Mouse (Mus musculus): ENCODE data around the gene Vgf. TPM values are rescaled to one million over a fixed set of nuclear protein-coding genes. Genes with fewer than 3 reads are reported as not detected.

Gene Vgf
- 0.32 TPM in 1 of 2 replicates, not detected in the other for polyA plus RNA-seq (2014; fragmentation: Nextera tagmentation; extraction: Ambion mirVana)

- Histone ChIP-seq H3K4me2 (ENCODE audit: low read depth, low read length, severe bottlenecking) (peak within 1 kb of the TSS; percentile 35; the same call in 1 of the 2 replicates), H3K9ac (ENCODE audit: low read length) (no peak within 1 kb of the TSS), H3K27ac (ENCODE audit: low read depth, low read length) (no peak within 1 kb of the TSS), H3K27me3 (ENCODE audit: control insufficient read depth, insufficient read depth, low read length) (peaks cover 52% of the 10 kb centered on the region), H3K4me3 (ENCODE audit: low read depth, low read length) (no peak within 1 kb of the TSS), H3K4me1 (replicated peaks; ENCODE audit: control insufficient read depth, insufficient read depth, low read length) (peaks cover 10% of the 10 kb centered on the region; the same call in 1 of the 2 replicates), H3K36me3 (ENCODE audit: control insufficient read depth, insufficient read depth, low read length) (no peaks in the 10 kb centered on the region), H3K9me3 (ENCODE audit: control insufficient read depth, low read length) (no peaks in the 10 kb centered on the region)
- ATAC-seq (replicated peaks; ENCODE audit: low FRiP score) (no peak), DNase-seq (ENCODE audit: low spot score) (no peak)
- WGBS, result 26% methylated on average over 4 of the region's 4 CpGs
These were observed at the start of gene Vgf for GRCm38 (mm10) chr5:137026092-137026491. TSS of gene Vgf (plus strand) at chr5:137026392.

- no peak for ATAC-seq (replicated peaks; ENCODE audit: low FRiP score)
- H3K9ac ChIP-seq (ENCODE audit: low read length), result no peak overlapping the region
- H3K36me3 ChIP-seq (ENCODE audit: control insufficient read depth, insufficient read depth, low read length), result no peaks in the 10 kb centered on the region
- no peak overlapping the region for H3K27ac ChIP-seq (ENCODE audit: low read depth, low read length)
- H3K4me2 ChIP-seq (ENCODE audit: low read depth, low read length, severe bottlenecking), result no peak overlapping the region
- no peak overlapping the region for H3K4me3 ChIP-seq (ENCODE audit: low read depth, low read length)
- DNase-seq (ENCODE audit: low spot score), result no peak
- H3K4me1 ChIP-seq (replicated peaks; ENCODE audit: control insufficient read depth, insufficient read depth, low read length), result no peaks in the 10 kb centered on the region
- H3K9me3 ChIP-seq (ENCODE audit: control insufficient read depth, low read length), result no peaks in the 10 kb centered on the region
- WGBS, result 81% methylated on average over 4 of the region's 4 CpGs
- H3K27me3 ChIP-seq (ENCODE audit: control insufficient read depth, insufficient read depth, low read length), result no peaks in the 10 kb centered on the region
These were observed 48.4 kb upstream of the Vgf start for GRCm38 (mm10) chr5:136977769-136978168.

GRCm38 (mm10) chr5:136979762-136980161 lies 46.4 kb upstream of the Vgf start:
- Histone ChIP-seq H3K9ac (ENCODE audit: low read length) (no peak overlapping the region), H3K27me3 (ENCODE audit: control insufficient read depth, insufficient read depth, low read length) (no peaks in the 10 kb centered on the region), H3K36me3 (ENCODE audit: control insufficient read depth, insufficient read depth, low read length) (no peaks in the 10 kb centered on the region), H3K4me3 (ENCODE audit: low read depth, low read length) (no peak overlapping the region), H3K9me3 (ENCODE audit: control insufficient read depth, low read length) (no peaks in the 10 kb centered on the region), H3K4me2 (ENCODE audit: low read depth, low read length, severe bottlenecking) (no peak overlapping the region), H3K4me1 (replicated peaks; ENCODE audit: control insufficient read depth, insufficient read depth, low read length) (no peaks in the 10 kb centered on the region), H3K27ac (ENCODE audit: low read depth, low read length) (no peak overlapping the region)
- no peak for DNase-seq (ENCODE audit: low spot score)
- no peak for ATAC-seq (replicated peaks; ENCODE audit: low FRiP score)
- 80% methylated on average over 2 of the region's 2 CpGs for WGBS

- Histone ChIP-seq H3K27me3 (ENCODE audit: control insufficient read depth, insufficient read depth, low read length) (no peaks in the 10 kb centered on the region), H3K36me3 (ENCODE audit: control insufficient read depth, insufficient read depth, low read length) (no peaks in the 10 kb centered on the region), H3K9me3 (ENCODE audit: control insufficient read depth, low read length) (no peaks in the 10 kb centered on the region), H3K4me3 (ENCODE audit: low read depth, low read length) (no peak overlapping the region), H3K27ac (ENCODE audit: low read depth, low read length) (no peak overlapping the region), H3K4me1 (replicated peaks; ENCODE audit: control insufficient read depth, insufficient read depth, low read length) (no peaks in the 10 kb centered on the region; the same call in 1 of the 2 replicates), H3K4me2 (ENCODE audit: low read depth, low read length, severe bottlenecking) (no peak overlapping the region), H3K9ac (ENCODE audit: low read length) (no peak overlapping the region)
- DNase-seq (ENCODE audit: low spot score) (no peak), ATAC-seq (replicated peaks; ENCODE audit: low FRiP score) (no peak)
- WGBS, result 87% methylated on average over 8 of the region's 8 CpGs
These were observed 45.2 kb upstream of the Vgf start for GRCm38 (mm10) chr5:136980974-136981373.

- H3K4me2 ChIP-seq (ENCODE audit: low read depth, low read length, severe bottlenecking), result no peak overlapping the region
- H3K4me1 ChIP-seq (replicated peaks; ENCODE audit: control insufficient read depth, insufficient read depth, low read length), result no peaks in the 10 kb centered on the region; the same call in 1 of the 2 replicates
- peak; percentile 82 for DNase-seq (ENCODE audit: low spot score)
- H3K4me3 ChIP-seq (ENCODE audit: low read depth, low read length), result no peak overlapping the region
- no peak for ATAC-seq (replicated peaks; ENCODE audit: low FRiP score)
- no peak overlapping the region for H3K9ac ChIP-seq (ENCODE audit: low read length)
- H3K36me3 ChIP-seq (ENCODE audit: control insufficient read depth, insufficient read depth, low read length), result no peaks in the 10 kb centered on the region
- no peaks in the 10 kb centered on the region for H3K27me3 ChIP-seq (ENCODE audit: control insufficient read depth, insufficient read depth, low read length)
- H3K27ac ChIP-seq (ENCODE audit: low read depth, low read length), result no peak overlapping the region
- 47% methylated on average over 15 of the region's 16 CpGs for WGBS
- H3K9me3 ChIP-seq (ENCODE audit: control insufficient read depth, low read length), result no peaks in the 10 kb centered on the region
These were observed 43.8 kb upstream of the Vgf start for GRCm38 (mm10) chr5:136982338-136982930.

GRCm38 (mm10) chr5:136984828-136985227 lies 41.4 kb upstream of the Vgf start:
- H3K4me1 ChIP-seq (replicated peaks; ENCODE audit: control insufficient read depth, insufficient read depth, low read length), result peaks cover 2% of the 10 kb centered on the region; the same call in 1 of the 2 replicates
- ATAC-seq (replicated peaks; ENCODE audit: low FRiP score), result no peak
- H3K36me3 ChIP-seq (ENCODE audit: control insufficient read depth, insufficient read depth, low read length), result no peaks in the 10 kb centered on the region; the same call in 1 of the 2 replicates
- H3K4me2 ChIP-seq (ENCODE audit: low read depth, low read length, severe bottlenecking), result no peak overlapping the region
- H3K27me3 ChIP-seq (ENCODE audit: control insufficient read depth, insufficient read depth, low read length), result no peaks in the 10 kb centered on the region
- no peak overlapping the region for H3K9ac ChIP-seq (ENCODE audit: low read length)
- WGBS, result 63% methylated on average over 14 of the region's 14 CpGs
- H3K9me3 ChIP-seq (ENCODE audit: control insufficient read depth, low read length), result no peaks in the 10 kb centered on the region
- DNase-seq (ENCODE audit: low spot score), result no peak
- H3K4me3 ChIP-seq (ENCODE audit: low read depth, low read length), result no peak overlapping the region
- no peak overlapping the region for H3K27ac ChIP-seq (ENCODE audit: low read depth, low read length)

GRCm38 (mm10) chr5:136986695-136987137 lies 39.5 kb upstream of the Vgf start, which contains the start of gene Plod3:
TSS of gene Plod3 (plus strand) at chr5:136987019.
- peaks cover 2% of the 10 kb centered on the region; the same call in 1 of the 2 replicates for H3K4me1 ChIP-seq (replicated peaks; ENCODE audit: control insufficient read depth, insufficient read depth, low read length)
- H3K9me3 ChIP-seq (ENCODE audit: control insufficient read depth, low read length), result no peaks in the 10 kb centered on the region
- H3K27ac ChIP-seq (ENCODE audit: low read depth, low read length), result peak within 1 kb of the TSS; percentile 93
- H3K9ac ChIP-seq (ENCODE audit: low read length), result peak within 1 kb of the TSS; percentile 98
- peak within 1 kb of the TSS; percentile 92 for H3K4me2 ChIP-seq (ENCODE audit: low read depth, low read length, severe bottlenecking)
- under 1% methylated on average over 26 of the region's 26 CpGs for WGBS
- H3K27me3 ChIP-seq (ENCODE audit: control insufficient read depth, insufficient read depth, low read length), result no peaks in the 10 kb centered on the region
- ATAC-seq (replicated peaks; ENCODE audit: low FRiP score) (peak; percentile 91), DNase-seq (ENCODE audit: low spot score) (peak; percentile 98)
- peaks cover 6% of the 10 kb centered on the region; the same call in 1 of the 2 replicates for H3K36me3 ChIP-seq (ENCODE audit: control insufficient read depth, insufficient read depth, low read length)
- peak within 1 kb of the TSS; percentile 88 for H3K4me3 ChIP-seq (ENCODE audit: low read depth, low read length)

- DNase-seq (ENCODE audit: low spot score), result peak; percentile 86
- Histone ChIP-seq H3K9me3 (ENCODE audit: control insufficient read depth, low read length) (no peaks in the 10 kb centered on the region), H3K4me2 (ENCODE audit: low read depth, low read length, severe bottlenecking) (peak overlapping the region; percentile 92), H3K27ac (ENCODE audit: low read depth, low read length) (peak overlapping the region; percentile 93), H3K27me3 (ENCODE audit: control insufficient read depth, insufficient read depth, low read length) (no peaks in the 10 kb centered on the region), H3K9ac (ENCODE audit: low read length) (peak overlapping the region; percentile 98), H3K4me1 (replicated peaks; ENCODE audit: control insufficient read depth, insufficient read depth, low read length) (peaks cover 2% of the 10 kb centered on the region; the same call in 1 of the 2 replicates), H3K4me3 (ENCODE audit: low read depth, low read length) (peak overlapping the region; percentile 88), H3K36me3 (ENCODE audit: control insufficient read depth, insufficient read depth, low read length) (peaks cover 11% of the 10 kb centered on the region; the same call in 1 of the 2 replicates)
- ATAC-seq (replicated peaks; ENCODE audit: low FRiP score), result peak; percentile 71
- under 1% methylated on average over 65 of the region's 67 CpGs for WGBS
These were observed 38.9 kb upstream of the Vgf start for GRCm38 (mm10) chr5:136987138-136987933.

Measured in forebrain, embryonic 11.5 days (tissue).